Mouse (Mus musculus): ENCODE results near the gene Dab2ip.

Dab2ip gene

GRCm38 (mm10) chr2:35676075-35676665, 118.1 kb downstream of the Dab2ip start:
- DNase-seq (ENCODE audit: extremely low read depth, insufficient read length, low spot score): no peak

- DNase-seq (ENCODE audit: extremely low read depth, insufficient read length, low spot score): no peak
These were observed 119.8 kb downstream of the Dab2ip start for GRCm38 (mm10) chr2:35677855-35678254.

DNA sequence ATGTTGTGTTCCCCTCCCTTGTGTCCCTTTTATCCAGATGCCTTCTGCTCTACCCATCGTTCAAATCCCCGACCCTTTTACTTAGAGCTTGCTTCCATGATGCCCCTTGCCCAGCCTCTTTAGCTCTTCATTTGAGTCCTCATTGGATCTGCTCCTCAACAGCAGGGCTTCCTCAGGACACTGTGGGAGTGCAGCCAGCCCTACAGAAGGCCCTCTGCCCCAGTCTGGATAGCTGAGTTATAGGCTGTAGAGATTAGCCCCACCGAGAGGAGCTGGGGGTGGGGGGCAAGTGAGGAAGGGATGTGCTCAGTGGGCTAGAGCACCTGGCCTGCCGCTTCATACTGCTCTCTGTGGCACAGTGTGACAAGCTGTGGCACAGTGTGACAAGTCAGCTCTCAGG, 120.4 kb downstream of the Dab2ip start:
- DNase-seq (ENCODE audit: extremely low read depth, insufficient read length, low spot score): no peak

DNA sequence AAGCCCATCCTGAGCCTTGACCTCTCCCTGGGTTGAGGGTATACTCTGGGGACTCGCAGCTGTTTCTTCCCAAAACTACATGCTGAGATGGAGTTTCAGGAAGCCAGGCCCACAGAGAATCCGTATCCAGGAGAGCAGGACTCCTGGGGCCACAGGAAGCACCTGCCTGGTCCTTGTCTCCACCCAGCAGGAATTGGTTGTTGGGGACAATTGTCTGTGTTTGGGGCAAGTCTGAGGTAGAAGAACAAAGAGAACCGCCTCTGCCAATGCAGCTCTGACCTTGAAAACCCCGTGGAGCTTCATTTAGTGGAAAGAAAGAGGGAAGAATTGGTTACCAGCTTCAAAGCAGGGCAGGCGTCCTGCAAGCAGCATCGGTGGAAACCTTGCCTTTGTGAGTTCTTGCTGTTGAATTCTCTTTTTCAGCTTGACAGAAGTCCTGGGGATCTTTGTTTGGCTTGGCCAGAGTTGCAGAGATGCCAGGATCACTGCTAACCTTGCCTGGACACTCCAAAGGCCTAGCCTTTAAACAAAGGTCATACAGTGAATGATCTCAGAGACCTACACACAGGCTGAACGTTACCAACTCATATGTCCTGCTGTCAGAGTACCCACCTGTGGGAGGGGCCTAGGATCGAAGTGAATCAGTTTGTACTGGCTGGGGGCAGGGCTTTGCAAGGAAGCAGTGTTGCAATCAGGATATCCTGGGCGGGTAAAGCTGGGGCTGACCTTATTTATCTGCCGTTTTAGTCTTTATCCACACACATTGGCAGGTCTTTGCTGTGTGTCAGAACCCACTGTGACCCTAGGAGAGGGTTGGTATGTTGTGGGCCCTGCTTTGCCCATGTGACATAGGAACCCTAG, 122.0 kb downstream of the Dab2ip start:
- no peak for DNase-seq (ENCODE audit: extremely low read depth, insufficient read length, low spot score)

GRCm38 (mm10) chr2:35680833-35681232, 122.8 kb downstream of the Dab2ip start:
- DNase-seq (ENCODE audit: extremely low read depth, insufficient read length, low spot score): no peak

DNA sequence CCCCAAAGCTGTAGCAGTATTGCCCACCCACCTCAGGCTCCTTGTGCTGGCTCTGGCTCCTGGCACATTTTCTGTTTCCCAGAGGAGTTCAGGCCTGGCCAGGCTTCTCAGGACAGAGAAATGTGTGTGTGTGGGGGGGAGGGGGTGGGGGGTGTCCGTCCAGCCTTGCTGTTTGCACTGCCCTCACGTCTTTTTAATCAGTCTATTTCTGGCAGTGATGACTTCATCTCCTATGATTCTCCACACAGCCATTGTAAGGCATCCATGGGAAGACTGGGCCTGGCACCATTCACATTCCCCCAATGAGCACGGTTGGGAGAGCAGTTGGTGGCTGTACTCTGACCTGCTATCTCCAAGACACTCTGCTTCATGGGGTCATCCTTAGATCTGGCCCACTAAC, 125.9 kb downstream of the Dab2ip start:
- DNase-seq (ENCODE audit: extremely low read depth, insufficient read length, low spot score): no peak

GRCm38 (mm10) chr2:35684735-35685312, 126.8 kb downstream of the Dab2ip start:
- DNase-seq (ENCODE audit: extremely low read depth, insufficient read length, low spot score): no peak

DNA sequence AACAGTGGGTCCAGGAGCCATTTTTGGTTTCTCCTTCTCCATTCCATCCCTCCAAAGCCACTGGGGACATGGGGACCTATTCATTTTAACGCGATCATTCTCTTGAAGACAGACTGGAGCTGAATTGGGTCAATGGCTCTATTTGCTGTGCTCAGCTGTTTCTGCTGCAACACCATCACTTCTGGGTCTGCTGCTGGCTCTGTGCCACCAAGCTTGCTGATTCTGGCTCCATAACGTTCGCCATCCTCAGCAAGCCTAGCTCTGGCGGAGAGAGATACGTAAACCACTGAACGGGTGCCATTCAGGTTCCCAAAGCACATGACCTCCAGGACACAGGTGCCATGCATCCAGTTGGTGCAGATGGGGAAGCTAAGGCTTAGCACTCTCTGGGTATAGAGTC, 128.0 kb downstream of the Dab2ip start:
- DNase-seq (ENCODE audit: extremely low read depth, insufficient read length, low spot score): no peak

GRCm38 (mm10) chr2:35687557-35688070, 129.5 kb downstream of the Dab2ip start:
- DNase-seq (ENCODE audit: extremely low read depth, insufficient read length, low spot score): no peak

- no peak for DNase-seq (ENCODE audit: extremely low read depth, insufficient read length, low spot score)
These were observed 130.1 kb downstream of the Dab2ip start for GRCm38 (mm10) chr2:35688121-35688520.

GRCm38 (mm10) chr2:35688581-35688980, 130.5 kb downstream of the Dab2ip start:
- no peak for DNase-seq (ENCODE audit: extremely low read depth, insufficient read length, low spot score)

DNA sequence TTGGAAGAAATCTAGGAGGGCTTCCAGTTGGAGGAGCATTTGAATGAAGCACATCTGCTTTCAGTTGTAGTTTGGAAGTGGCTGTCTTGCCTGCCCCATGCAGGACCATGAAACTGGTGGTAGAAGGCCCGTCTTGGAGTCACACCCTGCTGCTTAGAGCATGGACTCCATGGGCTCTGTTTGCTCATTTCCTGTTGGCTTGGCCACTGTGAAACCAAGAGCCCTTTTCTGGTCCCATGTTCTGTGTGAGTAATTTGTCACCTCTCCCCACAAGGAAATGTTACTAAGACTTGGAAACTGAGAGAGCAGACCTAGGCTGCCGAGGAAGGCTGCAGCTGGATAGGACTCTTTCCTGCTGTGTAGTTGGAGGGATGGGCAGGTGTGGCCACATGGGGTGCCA, 131.8 kb downstream of the Dab2ip start:
- no peak for DNase-seq (ENCODE audit: extremely low read depth, insufficient read length, low spot score)

DNA sequence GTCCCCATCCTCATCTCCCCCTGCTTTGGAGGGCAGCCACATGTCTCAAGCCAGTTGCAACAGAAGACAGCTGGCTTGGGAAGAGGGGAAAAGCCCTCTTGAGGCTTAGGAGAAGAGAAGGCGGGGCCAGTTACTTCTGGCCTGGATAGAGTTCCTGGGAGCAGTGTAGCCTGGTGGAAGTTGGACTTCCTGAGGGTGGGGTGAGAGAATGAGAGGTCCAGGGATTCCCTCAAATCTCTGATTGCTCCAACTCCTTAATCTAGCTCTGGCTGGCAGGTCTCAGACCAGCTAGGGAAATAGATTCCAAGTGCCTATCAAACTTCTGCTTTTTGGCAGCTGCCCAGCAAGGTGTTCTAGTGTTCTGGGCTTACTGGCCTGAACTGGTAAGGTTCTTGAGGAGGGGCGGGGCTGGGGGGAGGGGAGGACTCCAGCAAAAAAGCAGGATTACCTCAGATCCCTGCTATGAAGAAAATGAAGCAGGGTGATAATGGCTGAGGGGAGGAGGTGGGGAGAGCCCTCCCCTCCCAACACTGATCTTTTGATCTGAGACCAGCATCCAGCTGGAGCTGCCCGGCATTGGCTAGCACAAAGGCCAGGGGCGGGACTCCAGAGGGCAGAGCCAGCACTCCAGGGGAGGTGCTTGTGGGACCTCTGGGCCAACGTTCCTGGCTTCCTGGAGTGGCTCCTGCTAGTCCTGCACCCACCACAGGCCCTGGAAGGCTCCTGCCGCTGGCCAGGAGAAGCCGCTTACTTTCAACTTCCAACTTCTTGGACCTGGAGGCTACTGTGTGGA, 133.4 kb downstream of the Dab2ip start:
- DNase-seq (ENCODE audit: extremely low read depth, insufficient read length, low spot score): peak; percentile 78

DNA sequence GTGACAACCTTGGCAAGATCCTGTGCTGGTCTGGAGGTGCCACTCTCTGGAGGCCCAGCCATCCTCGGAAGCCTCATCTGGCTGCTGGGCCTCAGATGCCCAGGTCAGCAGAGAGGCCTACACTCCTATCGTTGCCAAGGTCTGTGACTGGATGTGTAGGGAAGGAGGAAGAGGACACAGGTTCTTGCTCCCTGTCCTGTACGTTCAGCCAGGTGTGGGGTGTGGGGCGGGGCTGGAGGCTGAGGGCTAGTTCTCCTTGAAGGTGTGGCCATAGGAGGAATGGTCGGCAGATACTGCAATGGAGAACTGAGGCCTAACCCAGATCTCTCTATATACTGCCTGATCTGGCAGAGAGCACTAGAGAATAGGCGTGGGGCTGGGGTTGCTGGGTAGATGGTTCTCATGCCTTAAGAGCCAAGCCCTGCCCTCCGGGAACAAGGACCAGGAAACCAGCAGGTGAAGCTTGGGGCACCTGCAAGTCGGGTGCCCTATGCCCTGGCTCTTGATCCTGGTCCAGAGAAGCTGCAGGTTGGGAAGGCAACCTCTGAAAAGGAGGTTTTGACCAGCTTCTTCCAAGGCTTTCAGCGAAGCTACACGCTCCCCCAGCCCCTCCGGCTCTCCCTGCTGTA, 134.3 kb downstream of the Dab2ip start:
- DNase-seq (ENCODE audit: extremely low read depth, insufficient read length, low spot score): no peak

GRCm38 (mm10) chr2:35693037-35693436, 135.0 kb downstream of the Dab2ip start:
- DNase-seq (ENCODE audit: extremely low read depth, insufficient read length, low spot score): no peak

DNA sequence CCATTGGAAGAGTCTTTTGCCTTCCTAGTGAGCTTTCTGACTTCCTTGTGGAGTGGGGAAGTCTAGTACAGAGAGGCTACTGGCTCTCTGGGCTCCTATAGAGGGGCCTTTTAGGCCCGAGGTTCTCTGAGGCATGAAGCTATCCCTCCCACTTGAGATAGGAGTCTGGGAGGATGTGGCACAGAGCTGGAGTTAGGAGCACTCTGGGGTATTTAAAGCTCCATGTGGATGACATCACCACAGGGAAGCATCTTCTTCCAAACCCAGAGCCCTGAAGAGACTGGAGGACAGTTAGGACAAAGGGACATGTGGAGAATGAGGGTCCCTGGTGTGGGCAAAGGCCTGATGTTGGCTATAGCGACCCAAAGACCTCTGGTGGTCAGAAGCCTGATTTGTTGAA, 136.0 kb downstream of the Dab2ip start:
- DNase-seq (ENCODE audit: extremely low read depth, insufficient read length, low spot score): no peak

- no peak for DNase-seq (ENCODE audit: extremely low read depth, insufficient read length, low spot score)
These were observed 138.1 kb downstream of the Dab2ip start for GRCm38 (mm10) chr2:35696193-35696541.

GRCm38 (mm10) chr2:35696542-35697391, 138.7 kb downstream of the Dab2ip start:
- no peak for DNase-seq (ENCODE audit: extremely low read depth, insufficient read length, low spot score)

DNA sequence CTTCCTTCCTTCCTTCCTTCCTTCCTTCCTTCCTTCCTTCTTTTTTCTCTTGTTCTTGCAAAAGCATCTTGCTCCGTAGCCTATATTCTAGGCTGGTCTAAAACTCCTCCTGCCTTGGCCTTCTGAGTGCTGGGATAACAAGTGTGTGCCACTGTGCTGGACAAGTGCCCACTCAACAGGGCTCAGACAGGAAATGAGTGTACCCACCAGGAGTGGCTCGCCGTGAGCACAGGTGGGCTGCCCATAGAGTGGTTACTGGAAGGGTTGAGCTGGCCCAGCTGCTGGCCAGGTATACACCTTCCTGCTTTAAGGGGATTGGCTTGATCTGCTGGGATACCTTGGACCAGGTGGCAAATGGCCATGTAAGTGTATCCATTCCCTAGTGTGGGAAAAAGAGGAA, 139.7 kb downstream of the Dab2ip start:
- DNase-seq (ENCODE audit: extremely low read depth, insufficient read length, low spot score): no peak

DNA sequence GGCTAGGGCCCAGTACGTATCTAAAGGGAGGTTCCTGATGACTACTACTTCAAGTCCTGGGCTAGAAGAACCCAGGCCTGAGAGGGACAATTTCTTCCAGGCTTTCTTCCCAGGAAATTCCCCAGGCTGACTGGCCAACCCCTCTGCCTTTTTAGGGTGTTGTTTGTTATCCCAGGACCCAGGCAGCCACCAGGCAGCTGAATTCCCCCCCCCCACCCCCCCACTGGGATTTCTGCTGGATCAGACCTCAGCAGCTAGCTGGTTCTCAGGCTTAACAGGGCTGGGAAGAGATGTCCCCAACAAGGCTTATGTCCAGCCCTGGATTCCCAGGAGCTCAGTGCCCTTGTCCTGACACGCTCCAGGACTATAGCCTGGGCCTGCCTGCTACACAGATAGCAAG, 142.9 kb downstream of the Dab2ip start:
- no peak for DNase-seq (ENCODE audit: extremely low read depth, insufficient read length, low spot score)
